Mouse (Mus musculus) right cerebral cortex, postnatal 14 days (tissue): ENCODE data around the gene Smg9.
"Not testable (repeated sequence)": the region's sequence is repeated elsewhere in the genome, so short reads cannot be mapped to it uniquely, and the experiment has no call there.

Experiments used
- DNase-seq: peaks from one replicate; pipeline ENCODE4 v3.0.0; 2022

Smg9 gene

DNA sequence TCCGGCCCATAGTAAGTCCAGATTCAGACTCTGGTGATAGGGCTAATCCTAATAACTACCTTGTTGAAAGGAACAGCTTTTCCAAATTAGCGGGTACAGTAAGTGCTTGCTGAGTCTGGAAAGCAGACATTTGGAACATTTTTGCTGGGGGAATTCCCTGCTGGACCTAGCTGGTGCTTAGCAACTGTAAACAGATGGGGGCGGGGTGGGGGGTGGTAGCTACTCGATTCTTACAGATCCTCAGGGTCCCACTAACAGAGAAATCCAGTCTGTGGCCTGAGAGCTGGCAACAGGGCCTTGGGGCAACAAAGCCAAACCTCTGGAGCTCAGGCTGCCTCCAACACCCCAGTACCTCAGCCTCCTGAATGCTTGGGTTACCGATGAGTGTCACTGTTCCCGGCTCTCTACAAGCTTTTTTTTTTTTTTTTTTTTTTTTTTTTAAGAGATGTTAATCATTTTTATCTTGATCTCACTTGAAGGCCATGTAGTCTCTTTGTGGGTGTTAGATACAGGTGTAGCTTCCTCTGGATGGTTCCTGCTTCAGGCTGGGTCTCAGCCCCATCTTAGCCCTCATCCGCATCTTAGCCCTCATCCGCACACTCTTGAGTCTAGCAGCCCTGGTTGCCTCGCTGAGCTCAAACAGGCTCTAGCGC is 21.2 kb upstream of the Smg9 start:
- no peak for DNase-seq

DNA sequence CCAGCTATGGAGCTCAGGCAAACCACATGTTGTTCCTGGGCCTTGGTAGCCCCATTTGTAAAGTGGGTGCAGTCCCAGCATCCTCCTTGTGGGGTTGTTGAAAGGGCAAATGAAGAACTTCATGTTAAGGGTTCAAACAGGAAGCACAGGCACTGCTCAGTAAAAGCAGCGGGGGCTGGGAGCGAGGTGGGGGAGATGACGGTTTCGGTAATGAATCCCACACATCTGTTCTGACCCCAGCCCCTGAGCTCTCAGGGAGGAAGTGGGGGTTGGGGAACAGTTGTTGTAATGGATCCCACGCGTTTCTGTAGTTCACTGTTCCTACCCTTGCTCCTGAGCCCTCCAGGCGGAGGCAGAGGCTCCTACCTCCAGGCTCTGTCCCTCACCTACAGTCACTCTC is 19.5 kb upstream of the Smg9 start:
- no peak for DNase-seq

DNA sequence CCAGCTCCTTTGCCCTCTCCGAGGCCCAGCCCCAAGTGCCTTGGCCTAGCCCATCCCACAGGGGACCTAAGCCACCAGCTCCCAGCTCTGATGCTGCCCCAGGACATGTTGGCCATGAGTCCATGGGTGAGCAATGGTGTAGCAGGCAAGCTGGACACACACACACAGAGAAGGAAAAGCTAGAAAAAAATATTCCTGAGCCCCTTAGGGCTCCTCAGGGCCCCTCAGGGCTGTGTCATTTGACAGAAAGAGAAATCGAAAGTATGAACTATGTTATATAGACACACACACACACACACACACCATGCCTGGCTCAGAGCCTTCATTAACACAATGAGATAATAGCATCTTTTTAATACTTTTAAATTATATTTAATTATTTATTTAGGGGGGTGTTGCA is 19.0 kb upstream of the Smg9 start:
- no peak for DNase-seq

DNA sequence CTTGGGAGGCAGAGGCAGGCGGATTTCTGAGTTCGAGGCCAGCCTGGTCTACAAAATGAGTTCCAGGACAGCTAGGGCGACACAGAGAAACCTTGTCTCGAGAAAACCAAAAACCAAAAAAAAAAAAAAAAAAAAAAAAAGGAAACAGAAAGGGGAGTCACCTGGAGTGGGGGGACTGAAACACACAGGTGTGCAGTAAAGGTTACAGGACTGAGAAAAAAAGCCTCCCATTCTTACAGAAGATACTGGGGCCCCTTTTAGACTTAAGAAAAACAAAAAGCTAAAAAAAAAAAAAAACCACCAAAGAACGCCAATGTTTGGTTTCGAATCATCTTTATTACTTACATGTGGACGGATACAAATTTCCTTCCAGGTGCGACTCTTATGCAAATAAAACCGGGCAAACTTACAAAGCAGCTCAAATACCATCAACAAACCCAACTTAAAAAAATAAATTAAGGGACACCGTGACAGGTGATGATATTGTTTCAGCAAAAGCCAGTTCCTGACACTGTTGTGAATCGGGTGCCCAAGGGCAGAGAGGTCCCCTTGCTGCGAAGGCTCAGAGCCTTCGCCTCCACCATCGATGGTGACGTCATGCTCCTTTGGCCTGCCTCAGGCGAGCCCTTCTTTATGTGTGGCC is 16.6 kb upstream of the Smg9 start:
- DNase-seq, result no peak

DNA sequence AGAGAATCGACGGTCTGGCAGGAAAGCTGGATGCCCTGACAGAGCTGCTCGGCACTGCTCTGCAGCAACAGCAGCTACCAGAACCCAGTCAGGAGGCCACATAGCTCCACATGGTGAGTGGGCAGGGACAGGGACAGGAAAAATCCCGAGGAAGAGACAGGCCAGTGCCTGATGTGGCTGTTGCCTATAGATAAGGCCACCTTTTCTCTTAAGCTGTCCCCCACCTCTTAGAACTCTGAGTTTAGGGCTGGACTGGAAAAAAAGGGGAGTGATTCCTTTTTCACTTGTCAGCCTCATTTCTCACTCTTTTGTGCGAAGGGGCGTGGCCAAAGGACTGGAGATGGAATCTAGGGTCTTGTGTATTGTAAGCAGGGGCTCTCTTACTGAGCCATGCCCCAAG is 15.3 kb upstream of the Smg9 start:
- no peak for DNase-seq

DNA sequence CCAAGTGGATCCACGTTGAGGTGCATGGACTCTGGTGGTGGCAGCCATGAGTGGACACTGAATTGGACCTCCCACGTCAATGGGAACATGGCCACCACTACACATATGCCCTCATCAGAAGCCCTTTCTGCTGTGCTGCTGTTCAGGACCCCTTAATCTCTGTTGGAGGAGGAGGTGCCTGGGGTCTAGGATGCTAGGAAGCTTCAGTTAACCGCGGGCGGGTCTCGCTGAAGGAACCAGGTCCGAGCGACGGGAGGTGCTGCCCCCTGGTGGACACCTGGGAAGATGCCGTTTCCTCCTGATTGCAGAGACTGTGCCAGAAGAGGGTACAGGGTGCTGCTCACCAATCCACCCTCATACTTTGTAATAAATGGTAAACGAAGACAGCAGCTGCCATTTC is 14.6 kb upstream of the Smg9 start:
- DNase-seq, result peak; percentile 79

DNA sequence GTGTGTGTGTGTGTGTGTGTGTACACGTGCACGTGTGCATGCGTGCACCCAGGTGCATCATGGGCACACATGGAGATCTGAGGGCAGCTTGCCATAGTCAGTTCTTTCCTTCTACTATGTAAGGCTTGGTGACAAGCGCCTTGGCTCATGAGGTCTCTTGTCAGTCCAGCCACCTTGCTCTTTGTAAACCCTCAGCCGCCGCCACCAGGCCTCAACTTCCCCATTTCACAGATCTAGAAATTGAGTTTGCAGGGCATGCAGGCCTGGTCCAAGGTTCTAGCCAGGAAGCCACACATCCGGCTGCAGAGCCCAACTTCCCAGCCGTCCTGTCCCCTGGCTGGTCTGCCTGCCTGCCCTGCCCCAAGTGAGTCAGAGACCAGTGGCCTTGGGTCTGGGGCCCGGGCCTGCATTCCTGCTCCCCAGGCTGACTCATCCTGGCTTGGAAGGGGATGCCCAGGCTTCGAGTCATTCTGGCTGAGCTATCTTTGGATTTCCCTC is 12.3 kb upstream of the Smg9 start:
- no peak for DNase-seq

DNA sequence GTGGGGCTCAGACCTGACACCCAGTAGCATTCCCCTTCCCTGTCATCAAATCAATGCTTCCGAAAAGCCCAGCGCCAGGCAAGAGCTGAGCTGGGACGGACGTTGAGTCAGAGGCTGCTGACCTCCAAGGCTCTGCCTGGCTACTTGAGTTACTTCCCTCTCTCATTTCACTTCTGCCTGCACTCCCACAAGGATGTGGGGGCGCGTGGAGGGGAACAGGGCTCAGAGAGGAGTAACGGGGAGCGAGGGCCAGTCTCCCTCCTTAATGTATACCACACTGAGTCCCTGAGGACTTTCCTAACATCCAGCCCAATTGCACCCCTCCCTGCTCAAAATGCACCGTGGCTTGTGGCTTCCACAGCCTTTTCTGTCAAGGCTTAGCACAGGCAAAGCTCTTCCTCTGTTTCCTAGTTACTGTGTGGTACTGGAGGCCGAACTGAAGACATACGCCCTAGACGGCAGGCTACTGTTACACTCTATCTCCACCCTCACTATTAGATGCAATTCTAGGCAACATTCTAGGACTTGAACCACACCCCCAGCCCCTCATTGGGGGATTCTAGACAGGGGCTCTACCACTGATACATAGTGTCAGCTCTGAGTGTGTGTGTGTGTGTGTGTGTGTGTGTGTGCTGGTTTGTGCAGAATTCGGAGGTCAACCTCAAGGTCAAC is 9.8 kb upstream of the Smg9 start:
- no peak for DNase-seq

DNA sequence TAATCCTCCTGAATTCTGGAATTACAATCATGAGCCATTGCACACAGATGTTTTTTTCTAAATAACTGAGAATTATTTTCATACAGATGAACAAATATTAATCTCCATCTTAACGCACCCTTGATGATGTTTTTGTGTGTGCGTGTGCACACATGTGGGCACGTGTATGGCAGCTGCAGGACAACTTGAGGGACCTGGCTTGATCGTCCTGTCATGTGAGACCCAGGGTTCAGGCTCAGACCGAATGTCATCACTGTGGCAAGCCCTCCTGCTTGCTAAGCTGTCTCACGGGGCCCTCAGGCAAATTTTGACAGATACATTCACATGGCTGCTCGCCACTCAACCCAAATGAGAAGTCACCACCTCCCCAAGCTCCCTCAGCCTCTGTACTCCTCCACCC is 8.9 kb upstream of the Smg9 start:
- no peak for DNase-seq

DNA sequence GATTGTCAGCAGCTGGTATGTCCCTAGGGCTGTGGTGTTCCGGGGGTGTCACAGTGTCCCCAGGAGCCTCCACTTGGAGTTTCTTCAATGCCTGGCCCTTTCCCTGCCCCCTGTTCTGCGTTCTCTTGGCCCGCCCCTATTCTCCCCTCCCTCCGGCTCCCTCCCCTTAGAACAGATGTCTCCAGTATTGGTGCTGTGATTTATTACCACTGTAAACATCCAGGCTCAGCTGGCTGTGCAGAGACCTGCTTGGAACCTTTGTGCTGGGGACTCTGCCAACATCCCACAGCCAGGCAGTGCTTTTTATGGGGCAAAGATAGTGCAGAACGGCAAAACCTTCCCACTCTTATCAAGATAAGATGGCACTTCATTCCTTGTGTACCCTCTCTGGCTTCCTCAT is 8.3 kb upstream of the Smg9 start:
- DNase-seq, result no peak

DNA sequence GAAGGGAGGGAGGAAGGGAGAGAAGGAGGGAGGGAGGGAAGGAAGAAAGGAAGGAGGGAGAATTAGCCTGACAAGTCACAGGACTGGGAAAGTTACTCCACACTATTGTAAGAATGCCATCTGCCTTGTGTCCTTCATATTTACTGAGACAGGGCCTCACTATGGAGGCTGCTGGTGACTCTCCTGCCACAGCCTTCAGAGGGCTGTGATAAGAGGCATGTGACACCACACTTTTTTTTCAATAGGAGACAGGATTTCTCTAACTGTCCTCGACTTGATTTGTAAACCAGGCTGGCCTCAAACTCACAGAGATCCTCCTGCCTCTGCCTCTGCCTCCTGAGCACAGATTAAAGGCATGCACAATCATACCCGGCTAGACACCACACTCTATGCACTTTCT is 7.7 kb upstream of the Smg9 start:
- DNase-seq, result no peak

DNA sequence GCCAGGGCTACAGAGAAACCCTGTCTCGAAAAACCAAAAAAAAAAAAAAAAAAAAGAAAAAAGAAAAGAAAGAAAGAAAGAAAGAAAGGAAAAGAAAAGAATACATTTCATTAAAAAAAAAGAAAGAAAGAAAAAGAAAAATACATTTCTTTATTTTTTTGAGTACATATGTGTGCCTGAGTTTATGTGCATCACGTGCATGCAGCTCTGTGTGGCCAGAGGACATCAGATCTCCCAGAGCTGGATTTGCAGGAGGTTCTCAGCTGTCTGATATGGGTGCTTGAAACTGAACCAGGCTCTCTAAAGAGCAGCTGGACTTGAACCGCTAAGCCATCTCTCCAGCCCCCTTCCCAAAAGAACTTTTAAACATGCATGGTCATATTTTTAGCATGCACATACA is 5.4 kb upstream of the Smg9 start:
- no peak for DNase-seq

DNA sequence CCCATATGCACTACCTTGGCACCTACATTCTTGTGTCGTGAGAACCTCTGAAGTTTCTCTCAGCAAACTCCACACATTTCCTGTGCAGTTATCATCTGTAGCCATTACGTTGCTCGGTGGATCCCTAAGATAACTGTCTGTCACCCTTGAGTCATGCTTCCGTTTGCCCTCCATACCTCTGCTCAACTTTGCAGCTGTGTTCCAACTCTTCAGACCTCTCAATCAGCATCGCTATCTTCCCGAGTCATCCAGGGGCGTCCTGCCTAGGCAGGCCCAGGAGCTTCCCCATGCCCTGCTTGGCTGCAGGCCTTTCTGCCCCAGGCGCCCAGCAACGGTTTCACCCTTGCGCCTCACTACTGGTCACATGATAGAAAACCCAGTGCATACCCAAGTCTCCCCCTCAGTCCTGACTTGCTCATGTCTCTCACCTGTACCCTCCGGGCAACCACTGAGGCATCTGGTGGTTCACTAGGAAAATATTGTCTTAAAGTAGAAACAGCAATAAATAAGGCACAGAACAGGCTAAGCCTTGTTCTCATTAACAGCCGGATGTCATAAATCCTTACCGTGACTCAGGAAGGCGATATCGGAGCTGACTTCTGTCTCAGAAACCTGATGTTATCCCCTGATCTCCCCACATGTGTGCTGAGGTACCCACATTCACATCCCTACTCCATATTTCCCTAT is 4.8 kb upstream of the Smg9 start:
- no peak for DNase-seq

DNA sequence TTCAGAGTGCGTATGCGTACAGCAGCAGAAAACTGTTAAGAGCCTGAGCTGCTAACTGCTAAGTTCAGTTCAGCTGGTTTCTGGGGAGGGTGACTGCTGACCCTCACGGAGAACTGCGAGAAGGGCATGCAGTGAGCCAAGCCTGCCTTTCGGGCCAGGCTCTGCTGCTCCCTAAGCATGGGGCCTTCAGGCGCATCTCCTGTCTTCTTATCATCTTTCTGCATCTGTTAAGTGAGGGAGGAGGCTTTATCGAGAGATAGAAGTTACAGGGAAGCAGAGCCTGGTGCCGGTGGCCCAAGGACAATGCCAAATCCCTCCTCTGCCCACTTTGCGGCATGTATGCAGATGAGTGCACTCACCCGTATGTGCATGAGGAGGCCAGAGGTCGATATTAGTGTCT is 2.6 kb upstream of the Smg9 start:
- DNase-seq, result no peak

DNA sequence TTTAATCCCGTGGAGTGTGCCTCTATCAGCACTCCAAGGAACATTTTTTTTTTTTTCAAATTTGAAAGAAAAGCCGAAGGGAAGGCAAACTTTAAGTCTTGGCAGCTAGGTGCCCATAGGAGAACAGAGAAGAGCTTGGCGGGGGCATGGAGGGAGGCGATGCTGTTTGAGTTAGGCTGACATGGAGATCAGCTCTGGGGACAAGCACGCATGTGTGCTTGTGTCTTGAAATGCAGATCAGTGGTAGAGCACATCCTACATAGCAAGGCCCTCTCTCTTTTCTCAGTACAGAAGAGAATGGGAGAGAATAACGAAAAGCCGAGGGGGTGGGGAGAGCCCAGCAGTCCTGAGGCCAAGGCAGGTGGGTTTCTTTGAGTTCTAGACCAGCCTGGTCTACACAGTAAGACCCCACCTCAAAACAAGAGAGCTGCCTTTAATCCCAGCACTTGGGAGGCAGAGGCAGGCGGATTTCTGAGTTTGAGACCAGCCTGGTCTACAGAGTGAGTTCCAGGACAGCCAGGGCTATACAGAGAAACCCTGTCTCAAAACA is 980 bp upstream of the Smg9 start:
- DNase-seq, result no peak

DNA sequence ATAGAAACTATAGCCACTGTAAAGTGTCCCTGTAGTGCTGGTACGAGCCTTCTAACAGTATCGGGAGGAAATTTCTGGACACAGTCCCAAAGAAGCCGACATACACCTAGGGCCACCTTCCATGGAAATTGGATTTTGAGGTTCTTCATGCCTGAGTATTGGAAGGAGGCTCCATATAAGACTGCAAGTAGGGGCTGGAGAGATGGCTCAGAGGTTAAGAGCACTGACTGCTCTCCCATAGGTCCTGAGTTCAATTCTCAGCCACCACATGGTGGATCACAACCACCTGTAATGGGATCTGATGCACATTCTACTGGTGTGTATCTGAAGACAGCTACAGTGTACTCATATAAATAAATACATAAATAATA is 648 bp downstream of the Smg9 start:
- no peak for DNase-seq

DNA sequence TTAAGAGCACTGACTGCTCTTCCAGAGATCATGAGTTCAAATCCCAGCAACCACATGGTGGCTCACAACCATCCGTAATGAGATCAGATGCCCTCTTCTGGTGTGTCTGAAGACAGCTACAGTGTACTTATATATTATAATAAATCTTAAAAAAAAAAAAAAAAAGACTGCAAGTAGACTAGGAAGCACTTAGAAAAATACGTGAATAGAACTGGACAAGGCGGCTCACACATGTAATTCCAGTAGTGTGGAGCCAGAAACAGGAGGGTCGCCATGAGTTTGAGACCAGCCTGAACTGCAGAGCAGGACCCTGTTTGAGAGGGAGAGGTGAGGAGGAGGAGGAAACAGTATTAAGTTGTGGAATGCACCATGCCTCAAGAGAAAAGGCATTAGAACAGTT is 1.1 kb downstream of the Smg9 start:
- DNase-seq, result not testable (repeated sequence)

DNA sequence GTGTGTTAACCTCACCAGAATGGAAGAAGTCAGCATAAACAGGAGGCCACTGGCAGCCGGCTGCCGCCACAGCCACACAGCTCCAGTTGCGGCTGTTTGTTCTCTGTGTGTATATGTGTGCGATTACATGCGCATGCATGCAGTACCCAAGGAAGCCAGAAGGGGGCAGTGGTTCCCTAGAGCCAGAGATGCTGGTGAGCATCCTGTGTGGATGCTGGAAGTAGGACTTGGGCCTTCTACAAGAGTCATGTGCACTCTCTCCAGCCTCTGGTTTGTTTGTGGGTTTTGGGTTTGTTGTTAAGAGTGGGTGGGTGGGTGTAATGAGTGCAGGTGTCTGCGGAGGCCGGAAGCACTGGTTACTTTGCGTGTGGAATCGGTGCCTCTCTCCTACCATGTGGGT is 3.4 kb downstream of the Smg9 start:
- no peak for DNase-seq

DNA sequence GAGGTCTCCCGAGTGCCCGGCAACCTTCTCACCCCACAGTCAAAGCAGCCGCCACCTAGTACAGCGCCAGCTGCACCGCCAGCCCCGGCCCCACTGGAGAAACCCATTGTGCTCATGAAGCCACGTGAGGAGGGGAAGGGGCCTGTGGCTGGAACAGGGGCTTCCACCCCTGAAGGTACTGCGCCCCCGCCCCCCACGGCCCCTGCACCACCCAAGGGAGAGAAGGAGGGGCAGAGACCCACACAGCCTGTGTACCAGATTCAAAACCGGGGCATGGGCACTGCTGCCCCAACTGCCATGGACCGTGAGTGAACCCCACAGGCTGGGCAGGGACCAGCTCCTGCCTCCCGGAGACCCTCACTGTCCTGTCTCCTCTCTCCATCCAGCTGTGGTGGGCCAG is 6.2 kb downstream of the Smg9 start:
- no peak for DNase-seq

DNA sequence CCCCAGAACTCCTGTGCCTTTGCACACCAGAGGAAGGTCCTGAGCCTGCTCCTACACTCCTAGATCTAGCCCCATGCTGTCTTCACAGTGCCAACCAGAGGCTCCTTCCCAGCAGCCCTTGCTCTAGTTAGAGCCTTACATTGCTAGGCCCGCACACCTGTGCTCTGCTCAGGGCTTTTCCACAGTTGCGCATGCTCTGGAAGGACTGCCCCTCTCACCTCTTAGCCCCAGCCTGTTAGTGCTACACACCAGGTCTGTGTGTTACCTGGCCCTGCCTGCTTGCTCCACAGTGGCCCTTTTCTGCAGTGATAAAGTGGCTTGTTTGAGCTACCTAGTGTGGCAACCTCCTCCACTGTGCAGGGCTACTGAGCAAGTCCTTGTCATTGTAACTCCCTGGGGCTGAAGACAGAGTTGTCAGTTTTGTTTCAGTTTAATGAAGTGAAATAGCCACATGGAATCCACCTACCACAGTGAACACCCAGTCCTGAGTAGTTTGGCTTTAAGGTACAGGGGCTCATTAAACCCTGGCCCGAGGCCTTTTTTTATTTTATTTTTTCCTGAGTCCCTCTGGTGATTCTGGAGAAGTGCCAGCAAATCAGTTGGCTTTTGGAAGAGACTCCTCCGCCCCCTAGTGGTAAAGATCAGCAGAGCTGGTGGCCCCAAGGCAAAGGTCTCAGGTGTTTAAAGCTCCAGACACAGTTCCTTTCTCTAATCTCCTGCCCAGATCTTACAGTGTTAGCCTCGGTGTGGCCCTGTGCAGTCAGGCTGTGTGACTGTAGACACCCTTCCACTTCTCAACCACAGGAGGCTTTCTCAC is 7.3 kb downstream of the Smg9 start:
- DNase-seq, result peak; percentile 62

DNA sequence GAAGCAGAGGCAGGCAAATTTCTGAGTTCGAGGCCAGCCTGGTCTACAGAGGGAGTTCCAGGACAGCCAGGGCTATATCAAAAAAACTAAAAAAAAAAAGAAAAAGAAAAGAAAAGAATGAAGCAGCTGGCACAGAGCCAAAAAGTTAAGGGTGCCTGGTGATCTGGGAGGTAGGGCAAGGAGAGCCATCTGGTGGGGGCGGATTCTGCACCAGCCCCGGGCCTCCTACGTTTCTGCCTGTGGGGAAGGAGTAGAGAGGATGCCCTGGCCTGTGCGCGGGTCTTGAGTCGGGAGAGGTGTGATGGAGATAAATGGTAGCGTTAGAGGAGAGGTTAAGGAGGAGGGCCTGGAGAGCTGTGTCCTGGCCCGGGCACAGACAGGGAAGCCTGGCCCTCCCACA is 8.8 kb downstream of the Smg9 start:
- DNase-seq, result no peak

DNA sequence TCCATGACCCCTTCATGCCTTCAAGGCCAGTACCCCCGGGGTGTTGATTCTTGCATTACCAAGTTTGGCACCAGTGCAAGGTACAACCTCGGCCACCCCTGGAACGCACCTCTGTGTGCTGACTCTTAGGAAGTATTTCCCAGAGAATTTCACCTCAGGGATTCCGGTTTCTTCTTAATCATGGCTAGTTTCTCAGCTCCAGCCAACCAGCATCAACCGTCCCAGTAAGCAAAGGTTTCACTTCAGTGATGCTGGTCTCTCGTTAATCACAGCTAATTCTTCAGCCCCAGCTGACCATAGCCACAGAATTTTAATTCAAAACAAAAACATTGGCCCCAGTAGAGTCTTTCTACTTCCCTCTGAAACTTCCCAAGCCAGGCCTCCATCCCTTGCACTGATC is 10.7 kb downstream of the Smg9 start:
- DNase-seq, result no peak

DNA sequence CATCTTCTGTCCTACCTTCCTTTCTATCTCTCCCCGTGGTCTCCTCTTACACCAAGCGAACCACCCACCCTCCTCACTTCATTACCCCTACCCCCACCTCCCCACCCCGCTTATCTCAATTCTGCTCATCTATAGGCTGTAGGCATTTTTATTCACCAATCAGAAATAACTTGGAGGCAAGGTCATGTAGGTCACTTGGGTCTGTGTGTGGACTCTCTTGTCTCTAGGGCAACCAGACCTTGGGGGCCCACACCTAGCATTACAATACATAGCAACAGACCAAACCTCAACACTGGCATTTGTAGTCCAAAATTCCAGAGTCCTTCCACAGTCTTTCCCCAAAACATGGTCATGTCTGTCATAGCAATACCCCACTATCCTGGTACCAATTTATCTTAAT is 11.4 kb downstream of the Smg9 start:
- no peak for DNase-seq
